Mouse (Mus musculus) ovary, adult 18-20 months (tissue): ENCODE measurements at regions not wholly inside any gene's neighbourhood (a gene's known extent, or its start where the extent isn't known, plus 50 kb on each side); places are given as distances from the start of the nearest gene placed in this dataset.
A peak's percentile ranks its signal among the peaks of the same experiment; 100 is the strongest.

Source experiments
- DNase-seq: peaks from one replicate; pipeline ENCODE4 v3.0.0; 2022; ENCODE audit warnings: low spot score, mixed read lengths

DNA sequence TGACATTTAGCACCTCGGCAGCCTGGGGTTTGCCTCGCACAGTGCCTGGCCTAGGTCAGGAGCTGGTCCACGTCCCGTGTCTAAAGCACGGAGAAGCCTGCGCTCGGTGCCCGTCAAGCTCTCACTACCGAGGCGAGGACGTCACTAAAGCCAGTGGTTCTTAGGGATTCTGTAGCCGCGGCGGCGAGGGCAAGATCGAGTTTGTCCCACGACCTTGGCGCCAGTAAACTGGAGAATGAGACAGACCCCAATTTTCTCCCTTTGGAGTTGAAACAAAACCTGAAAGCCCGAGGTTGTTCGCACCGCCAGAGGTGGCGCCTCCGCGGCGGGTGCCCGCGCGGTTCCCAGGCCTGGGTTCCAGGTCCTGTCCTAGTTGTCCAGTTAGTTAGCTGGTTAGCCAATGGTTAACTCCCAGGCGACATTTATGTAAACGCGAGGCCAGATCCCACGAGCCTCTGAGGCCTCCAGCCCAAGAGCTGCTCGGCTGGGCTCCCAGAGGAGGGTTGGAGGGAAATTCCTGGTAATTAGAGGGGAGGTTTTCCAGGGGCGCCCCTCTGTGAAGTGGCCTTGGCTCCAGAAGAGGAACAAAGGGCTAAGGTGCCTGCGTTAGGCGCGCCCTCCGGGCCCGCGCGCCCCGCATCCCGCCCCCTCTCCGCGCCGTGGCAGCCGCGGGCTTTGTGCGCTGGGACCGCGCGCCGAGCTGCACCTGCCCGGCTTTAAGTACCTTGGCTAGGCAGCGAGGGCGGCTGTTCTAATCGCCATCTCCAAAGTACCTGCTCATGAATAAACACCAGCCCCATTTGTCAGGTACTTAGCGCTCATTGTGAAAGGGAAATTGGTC, 74.0 kb downstream of the Rhcg start:
- no peak for DNase-seq

DNA sequence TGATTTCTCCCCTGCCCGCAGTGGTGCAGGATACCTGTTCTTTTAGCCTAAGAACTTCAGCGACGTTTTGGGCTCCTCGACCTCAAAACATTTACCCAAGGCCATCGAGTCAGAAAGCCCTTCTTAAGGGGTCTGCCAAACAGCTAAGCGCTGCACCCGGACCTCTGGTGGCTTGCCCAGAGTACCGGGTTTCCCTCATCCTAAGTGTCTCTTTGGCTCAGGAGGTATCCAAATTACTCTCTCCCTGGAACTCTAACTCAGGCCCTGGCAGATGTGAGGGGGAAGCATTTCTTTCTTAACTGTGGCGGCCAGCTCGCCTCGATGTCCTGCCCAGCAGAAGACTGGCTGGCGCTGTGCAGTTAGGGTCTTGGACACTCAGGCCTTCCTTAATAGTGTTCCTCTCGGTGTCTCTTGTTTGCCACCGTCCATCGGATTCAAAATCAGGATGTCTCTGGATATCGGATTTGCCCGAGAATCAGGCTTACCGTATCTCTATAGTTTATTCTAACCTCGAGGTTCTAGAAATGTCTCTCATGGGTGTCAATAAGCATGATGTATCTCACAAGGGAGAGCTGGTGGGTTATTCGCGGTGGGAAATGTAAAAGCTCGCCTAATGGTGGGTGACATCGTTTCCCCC, 75.0 kb downstream of the Rhcg start:
- DNase-seq: no peak

DNA sequence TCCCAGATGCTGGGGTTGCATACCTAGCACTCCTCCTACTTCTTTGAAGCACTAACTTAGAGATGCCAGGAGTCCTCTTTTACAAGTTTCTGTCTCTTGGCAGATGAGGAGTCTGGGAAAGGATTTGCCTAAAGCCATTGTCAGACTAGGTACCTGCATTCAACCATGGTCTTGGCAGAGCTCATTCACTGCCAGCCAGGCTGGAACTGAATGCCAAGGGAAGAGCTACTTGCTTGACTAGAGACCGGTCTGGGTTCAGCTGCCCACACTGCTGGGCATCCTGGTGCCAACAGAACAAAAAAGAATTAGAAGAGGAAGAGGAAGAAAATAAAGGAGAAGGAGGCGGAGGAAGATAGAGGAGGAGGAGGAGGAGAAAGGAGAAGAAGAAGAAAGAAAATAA, 74.1 kb upstream of the Polg start:
- DNase-seq: no peak

DNA sequence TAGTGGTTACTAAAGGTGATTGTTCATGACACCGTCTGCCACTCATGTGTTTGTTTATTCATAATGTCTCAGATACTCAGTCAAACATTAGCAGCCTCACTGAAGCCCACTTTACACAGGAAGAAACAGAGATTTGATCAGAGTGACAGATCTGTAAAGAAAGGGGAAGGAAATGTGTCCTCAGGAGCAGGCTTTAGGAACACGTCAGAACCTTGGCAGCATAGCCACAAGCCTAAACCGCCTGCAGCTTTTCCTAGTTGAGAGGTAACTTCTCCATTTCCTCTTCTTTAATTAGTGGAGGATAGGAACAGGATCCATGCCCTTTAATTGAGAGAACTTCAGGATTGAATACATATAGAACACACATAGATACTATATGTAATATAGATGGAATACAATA, 73.3 kb upstream of the Polg start:
- no peak for DNase-seq

DNA sequence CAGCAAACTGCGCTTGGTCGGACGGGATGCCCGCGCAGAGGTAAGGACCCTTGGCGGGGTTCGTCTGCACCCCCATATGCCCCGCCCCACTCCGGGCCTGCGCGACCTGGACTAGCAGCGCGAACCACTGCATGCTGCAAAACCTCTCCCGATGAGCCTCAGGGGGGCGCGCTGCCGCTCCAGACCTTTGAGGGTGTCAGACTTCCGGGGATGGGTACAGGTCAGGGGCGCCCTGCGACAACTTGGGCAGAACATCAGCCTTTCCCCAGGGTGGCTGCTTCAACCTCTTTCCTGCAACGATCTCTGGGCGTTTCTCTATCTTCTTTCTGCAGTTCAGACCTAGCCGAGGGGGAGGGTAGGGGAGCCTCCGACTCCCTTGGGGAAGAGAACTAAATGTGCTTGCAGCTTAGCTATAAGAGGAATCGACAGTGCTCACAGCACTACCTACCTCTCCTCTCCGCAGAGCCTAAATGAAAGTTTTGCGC, 70.0 kb upstream of the Polg start:
- no peak for DNase-seq

DNA sequence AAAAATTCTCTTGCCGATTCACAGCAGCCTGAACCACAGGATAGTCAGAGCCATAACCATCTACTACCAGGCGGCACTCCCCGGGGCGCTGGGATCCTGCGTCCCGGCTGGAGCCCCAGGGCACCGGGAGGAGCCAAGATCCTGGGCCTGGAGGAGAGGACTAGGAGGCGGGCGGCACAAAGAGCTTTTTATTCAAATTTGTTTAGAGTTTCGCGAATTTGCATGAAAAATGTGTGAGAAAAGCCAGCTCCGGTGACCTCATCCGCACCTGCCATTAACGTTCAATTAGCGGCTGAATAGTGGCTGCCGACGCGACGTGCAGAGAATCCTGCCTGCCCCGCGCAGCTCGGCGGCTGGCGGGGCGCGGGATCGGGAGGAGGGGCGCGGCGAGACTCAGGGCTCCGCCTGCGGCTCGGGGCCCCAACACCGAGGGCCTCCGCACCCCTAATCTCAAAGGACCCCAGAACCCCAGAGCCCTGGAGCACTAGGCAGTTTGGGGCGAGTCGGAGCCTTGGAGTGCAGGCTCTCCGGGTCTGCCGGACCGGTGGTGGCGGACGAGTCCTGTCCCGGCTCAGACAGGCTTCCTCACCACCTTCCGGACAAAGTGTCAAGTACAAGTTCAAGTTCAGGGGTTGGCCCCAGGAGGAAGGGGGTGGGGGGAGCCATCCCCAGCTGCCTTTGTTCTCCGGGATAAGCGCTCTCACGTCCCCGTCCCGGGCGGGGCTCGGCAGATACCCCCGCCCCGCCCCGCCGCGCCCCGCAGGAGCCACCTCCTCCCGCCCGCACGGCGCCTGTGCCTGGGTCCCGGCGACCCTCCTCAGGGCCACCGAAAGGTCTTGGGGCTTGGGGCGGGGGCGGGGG, 69.3 kb upstream of the Polg start:
- DNase-seq: no peak

DNA sequence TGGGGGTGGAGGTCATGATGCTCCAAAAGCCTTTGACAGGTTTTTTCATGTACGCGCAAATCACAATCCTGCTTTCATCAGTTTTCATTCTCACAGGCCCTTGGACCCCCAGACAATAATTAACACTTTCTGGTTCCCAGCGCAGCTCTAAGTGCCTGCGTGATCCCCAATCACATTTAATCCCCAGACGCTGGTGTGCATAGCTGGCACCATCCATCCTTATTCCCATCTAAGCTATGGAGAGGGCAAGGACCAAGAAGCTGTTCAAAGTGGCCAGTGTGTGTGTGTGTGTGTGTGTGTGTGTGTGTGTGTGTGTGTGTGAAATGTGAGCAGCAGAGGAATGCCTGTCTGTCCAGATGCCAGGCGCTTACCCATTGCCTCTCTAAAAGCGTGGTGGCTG, 68.7 kb upstream of the Polg start:
- DNase-seq: no peak

DNA sequence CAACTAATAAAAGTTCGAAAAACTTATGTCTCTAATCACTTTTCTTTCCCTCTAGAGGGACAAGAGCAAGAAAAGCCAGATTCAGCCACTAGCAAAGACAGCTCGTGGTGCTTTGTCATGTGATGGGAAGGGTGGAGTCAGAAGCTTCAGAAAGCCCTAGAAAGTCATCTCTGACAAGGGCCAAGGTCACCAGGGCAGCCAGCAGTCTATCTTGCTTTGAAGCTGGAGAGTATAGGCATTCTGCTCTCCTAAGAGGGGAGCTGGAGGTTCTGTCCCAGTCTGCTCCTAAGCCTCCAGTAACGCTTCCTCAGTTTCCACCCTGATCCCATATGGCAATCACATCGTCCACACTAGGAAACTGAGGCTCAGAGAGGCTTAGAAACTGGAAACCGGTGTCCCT, 68.2 kb upstream of the Polg start:
- no peak for DNase-seq

DNA sequence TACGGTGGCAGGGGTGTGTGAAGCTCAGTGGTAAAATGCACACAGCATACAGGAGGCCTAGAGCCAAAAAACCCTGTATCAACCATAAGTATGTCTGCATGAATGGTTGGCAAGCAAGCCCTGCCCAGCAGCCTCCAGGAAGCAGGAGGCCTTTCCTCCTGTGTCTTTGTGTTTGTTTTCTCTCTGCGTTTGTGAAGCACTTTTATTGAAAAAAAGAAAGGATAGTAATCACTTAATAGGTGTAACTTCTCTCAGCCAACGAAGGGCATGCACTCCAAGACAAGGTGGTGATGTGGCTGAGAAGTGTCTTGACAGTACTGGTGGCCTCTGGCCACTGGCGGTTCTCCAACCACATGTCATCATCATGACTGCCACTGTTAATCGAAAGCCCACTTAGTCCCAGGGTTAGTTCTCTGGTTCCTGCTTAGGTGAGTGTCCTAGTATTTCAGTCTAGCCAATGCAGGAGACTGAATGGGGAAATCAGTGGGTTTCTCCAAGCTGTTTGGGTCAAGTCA, 66.5 kb upstream of the Polg start:
- DNase-seq: no peak

DNA sequence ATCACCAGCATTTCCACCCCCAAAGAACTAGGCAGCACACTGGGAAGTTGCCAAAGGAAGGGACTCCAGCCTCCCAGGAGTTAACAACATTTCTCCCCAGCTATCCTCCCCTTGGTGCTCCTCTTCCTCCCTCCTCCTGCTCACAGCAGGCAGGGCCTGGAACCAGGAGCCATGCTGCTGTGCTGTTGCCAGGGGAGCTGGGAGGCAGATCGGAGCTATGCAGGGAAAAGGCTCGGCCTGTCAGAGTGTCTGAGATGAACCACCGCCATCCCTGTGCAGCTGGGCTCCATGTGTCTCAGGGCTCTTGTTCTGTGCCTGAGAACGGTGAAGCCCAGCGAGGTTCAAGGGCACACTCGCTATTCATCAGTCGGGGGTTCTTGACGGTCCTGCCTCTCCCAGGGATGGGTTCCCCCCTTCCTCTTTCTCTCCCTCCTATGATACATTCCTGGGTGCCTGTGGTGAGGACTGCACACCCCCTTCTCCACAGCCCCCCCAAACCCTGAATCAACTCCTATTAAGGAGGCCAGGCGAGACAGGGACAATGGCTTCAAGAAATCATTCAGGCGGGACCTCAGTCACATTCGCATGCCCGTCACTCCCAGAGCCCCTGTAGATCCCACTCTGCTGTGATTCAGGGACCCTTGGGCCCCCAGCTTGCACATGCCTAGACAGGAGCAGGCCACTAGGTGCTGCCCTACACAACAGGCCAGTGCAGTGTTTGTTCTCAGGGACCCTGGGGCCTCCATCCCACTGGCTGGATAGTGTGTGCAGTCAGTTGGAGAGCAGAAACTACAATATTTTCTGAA, 65.6 kb upstream of the Polg start:
- no peak for DNase-seq

DNA sequence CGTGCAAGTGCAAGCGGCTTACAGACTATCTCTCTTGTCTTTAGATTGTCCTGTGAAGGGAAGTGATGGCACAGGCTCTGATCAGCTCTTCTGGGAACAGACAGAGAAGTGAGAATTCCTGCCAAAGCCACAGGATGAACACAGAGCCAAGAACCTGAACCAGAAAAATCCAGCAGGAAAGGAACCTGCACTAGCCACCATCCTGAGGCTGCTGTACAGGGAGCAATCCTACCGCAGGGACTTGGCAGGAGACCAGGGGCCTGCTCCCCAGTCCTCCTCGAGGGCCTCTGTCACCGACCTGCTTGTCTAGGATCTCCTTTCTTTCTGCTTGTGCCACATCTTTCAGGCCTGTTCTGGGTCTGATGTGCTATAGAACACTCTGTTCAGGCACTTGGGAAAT, 65.0 kb upstream of the Polg start:
- no peak for DNase-seq

DNA sequence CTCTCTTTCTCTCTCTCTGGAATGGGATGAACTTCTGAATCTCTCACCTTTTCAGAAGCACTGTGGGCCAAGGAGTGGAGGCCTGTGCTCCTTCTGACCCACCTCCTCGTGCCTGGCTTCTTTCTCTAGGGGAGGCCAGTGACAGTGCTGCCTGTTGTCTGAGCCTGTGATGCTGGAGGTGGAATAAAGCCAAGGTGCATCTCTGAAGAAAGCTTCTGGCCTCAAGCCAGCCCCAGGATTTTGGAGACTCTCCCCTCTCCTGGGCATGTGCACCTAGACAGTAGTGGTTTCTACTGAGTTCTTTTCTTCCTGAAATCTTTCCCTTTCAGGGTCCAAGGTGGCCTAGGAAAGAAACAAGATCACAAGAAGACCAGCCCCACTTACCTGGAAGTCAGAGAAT, 63.3 kb upstream of the Polg start:
- no peak for DNase-seq

DNA sequence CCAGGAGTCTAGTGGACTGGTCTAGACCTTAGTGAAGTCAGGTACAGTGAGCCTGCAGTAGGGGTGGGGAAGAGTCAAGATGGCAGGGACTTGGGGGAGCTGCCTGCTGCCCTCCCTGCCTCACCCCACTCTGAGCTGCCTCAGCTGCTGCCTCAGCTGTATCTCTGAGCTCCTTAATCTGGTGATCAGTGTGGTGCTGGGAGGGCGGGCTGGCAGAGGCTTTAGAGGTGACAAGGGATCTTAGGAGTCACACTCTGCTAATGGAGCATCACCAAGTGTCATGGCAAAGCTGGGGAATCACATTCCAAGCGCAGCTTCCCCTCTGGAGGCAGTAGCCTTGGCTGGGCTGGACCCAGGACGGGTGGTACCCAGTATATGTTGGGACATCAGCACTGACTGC, 61.8 kb upstream of the Polg start:
- no peak for DNase-seq

DNA sequence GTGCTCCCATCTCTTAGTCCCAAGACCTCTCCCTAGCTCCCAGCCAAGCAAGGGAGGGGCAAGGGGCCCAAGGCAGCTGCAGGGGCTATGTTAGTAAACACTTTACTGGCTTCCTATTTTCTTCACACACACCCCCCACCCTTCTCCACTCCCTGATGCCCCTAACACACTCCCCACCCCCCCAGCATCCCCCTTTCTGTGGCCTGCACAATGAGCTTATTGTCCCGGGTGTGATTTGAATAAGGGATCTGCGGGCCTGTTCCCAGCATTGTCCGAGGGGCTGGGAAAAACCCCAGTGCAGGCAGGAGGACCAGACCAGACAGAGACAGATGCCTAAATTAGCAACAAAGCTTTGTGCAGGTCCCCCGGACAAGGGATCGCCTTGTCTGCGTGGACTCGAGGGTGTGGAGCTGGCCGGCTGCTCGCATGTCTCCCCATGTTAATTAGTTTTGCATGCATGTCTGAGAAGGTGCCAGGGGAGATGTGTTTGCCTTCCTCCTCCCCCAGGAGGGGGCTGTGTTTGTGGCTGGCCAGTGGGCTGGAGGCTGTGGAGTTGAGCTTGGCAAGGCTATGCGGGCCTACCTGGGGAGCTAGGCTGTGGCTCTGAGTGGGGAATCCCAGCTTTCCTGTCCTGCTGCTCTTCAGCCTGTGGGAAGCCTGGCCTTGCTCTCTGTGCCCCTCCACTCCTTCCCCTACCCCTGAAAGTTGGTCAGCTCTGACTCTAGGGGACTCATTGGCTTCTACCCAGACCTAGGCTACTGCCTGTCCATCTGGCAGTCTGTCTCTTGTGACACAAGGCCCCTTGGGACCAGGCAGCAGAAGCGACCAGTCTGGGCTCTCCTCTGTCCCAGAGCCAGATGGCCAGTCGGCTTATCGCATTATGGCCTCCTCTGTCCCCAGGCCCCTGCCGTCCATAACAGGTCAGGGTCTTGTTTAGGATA, 59.8 kb upstream of the Polg start:
- no peak for DNase-seq

DNA sequence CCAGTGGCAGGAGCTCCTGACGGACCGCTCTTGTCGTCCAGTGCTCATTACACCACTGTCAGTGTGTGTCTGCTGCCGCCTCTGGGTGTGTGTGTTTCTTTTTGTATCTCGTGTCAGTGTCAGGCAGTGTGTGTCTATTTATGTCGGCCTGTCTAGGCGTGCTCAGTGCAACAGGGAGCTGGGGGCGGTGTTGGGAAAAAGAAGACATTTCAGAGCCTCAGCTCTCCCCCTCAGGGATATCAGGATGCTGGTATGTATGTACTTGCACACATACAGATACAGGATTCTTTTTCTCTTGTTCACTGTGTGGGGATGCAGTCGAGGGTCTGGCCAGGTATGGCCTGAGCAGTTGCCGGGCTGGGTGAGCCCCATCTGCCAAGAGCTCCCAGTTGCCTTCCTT, 58.8 kb upstream of the Polg start:
- no peak for DNase-seq

DNA sequence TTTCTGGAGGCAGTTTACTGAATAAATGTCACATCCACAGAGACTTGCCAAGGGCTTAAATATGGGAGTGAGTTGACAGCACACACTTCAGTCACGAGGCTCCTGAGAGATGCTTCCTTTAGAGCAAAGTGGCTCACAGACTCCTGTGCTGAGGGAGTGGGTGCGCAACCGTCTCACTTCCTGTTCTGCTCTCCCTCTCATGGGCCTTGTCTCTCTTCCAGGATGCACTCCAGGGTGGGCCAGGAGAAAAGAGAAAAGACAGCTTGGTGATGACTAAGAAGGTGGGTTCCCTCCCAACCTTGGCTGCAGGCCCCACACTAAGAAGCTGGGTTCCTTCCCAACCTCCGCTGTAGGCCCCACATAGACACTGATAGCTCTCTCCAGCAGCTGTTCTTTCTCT, 57.5 kb upstream of the Polg start:
- no peak for DNase-seq

DNA sequence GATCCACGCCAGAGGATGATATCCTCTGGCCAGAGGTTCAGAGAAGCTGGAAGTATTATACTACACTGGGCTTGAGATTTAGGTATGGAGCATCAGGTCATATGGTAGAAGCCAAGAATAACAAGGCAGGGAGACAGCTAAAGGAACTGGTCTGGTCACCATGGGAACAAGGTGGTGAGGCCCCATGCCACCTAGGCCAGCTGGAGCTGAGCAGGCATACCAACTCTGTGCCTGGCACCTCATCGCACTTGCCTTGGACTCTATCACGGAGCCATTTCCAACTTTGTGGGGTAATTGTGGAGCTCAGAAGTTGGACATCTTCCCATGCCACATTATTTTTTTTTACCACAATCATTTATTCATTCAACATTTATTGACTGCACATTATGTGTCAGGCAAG, 55.9 kb upstream of the Polg start:
- no peak for DNase-seq

DNA sequence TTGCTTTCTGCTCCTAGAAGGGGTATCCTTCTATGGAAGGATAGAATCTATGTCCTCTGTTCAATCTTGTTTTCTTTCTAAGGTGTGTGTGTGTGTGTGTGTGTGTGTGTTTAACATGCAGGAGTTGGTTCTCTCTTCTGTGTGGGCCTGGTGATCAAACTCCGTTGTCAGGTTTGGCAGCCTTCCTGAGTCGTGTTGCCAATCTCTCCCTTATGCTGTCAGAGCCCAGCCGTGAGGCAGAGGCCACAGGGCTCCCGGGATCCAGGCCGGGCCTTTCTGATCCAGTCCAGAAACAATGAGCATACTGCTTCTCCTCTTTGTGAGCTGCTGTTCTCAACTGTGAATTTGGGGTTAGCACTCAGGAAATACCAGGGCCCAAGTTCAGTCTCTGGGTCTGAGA, 55.1 kb upstream of the Polg start:
- no peak for DNase-seq

DNA sequence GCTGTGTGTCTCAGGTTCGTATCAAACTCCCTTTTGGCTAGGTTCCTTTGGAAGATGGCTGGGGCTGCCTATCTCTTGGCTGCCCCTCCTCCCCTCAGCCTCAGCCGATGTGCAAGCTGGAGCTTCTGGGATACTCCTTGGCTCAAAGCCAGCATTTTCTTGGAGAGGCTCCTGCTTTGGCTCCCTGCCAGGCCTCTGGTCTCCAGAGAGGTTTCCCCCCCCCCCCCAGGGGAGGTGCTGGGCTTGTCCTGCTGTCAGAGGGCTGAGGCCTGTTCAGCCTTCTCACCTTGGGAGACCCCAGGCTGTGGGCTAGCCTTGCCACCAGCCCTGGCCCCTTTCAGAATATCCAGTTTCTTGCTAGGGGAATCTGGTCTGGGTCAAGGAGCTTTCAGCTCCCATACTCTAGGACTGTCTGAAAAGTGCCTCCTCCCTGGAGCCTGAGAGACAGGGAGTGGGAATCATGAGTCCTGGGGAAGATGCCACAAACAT, 54.1 kb upstream of the Polg start:
- peak; percentile 38 for DNase-seq

DNA sequence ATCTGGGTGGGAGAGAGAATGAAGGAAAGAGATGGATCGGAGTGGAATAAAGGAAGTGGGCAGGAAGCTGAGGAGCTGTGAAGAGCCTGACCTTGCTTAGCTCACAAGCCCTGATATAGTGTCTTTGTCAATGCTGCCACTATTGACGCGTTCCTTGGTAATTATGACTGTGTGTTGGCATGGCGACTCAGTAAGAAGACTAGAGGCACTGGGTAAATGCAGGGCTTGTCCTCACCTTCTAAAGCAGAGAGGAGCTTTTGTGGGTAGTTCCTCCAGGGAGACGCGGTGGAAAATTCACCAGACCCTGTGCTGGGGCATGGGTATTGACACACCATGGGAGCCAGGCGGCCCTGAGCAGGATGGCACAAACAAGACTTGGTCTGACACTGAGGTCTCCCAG, 52.8 kb upstream of the Polg start:
- DNase-seq: no peak
